Mouse (Mus musculus): ENCODE results near the gene Adam12.
A peak's percentile ranks its signal among the peaks of the same experiment; 100 is the strongest.
"Not testable (repeated sequence)": the region's sequence is repeated elsewhere in the genome, so short reads cannot be mapped to it uniquely, and the experiment has no call there.

Adam12 gene

GRCm38 (mm10) chr7:133933378-133933777 lies 298.6 kb downstream of the Adam12 start:
- DNase-seq (ENCODE audit: low read depth), result no peak

- DNase-seq (ENCODE audit: low read depth), result no peak
Measured at GRCm38 (mm10) chr7:133931481-133931880, 300.5 kb downstream of the Adam12 start.

DNA sequence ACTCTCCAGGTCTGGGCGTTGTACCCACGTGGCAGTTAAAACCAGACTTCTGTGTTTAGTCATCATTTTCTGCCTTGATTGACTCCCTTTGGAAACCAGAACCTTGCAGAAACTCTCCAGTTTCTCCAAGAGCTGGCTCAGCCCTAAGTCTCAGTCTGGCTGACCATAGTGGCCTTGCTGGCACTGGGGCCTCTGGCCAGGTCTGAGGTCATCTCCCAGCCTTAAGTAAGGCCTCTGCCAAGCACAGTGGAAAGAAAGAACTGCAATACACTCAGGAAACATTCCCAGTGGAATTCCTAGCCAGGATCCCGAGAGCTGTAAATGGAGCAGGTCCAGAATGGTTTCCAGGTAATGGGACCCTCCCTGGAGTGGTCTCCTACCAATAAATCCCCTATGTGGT lies 303.0 kb downstream of the Adam12 start:
- DNase-seq (ENCODE audit: low read depth), result peak; percentile 36

- no peak for DNase-seq (ENCODE audit: low read depth)
Measured at GRCm38 (mm10) chr7:133925771-133926170, 306.2 kb downstream of the Adam12 start.

GRCm38 (mm10) chr7:133923994-133924393 lies 308.0 kb downstream of the Adam12 start:
- DNase-seq (ENCODE audit: low read depth), result no peak

DNA sequence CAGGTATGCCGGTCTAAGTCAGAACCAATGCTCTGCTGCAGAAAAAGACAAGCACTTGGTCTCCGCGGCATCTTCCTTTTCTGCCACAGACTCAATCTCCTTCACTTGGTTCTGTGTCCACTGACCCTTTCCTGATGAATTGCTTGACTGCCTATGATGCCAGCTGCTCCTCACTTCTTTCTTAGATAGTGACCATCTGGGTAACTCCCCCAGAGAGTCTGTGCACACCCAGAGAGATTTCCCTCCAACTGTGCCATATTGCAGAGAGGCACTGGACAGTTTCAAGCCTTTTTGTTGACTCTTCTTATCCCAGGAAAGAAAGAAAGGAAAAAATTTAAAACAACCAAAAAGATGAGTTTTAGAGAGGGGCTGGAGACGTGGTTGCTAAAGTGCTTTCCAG lies 310.7 kb downstream of the Adam12 start:
- no peak for DNase-seq (ENCODE audit: low read depth)

GRCm38 (mm10) chr7:133920724-133921123 lies 311.2 kb downstream of the Adam12 start:
- no peak for DNase-seq (ENCODE audit: low read depth)

- no peak for DNase-seq (ENCODE audit: low read depth)
Measured at GRCm38 (mm10) chr7:133919918-133920317, 312.0 kb downstream of the Adam12 start.

DNA sequence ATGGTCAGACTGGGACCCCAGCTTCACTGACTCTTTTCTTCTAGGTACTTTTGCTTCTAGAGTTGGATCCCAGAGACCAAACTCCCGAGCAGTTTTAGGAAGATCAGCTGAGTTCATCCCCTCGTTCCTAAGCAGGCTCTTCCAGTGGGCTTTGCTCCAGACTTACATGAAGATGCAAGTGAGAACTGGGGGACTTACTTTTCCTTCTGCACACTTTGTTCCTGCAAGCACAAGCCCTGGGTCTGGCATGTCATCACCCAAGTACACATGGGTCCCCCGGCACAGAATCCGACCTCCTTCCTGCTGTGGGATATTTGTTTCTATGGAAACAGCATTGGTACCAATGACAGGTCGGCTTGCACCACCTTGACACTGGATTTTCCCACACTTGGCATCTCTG lies 312.6 kb downstream of the Adam12 start:
- no peak for DNase-seq (ENCODE audit: low read depth)

DNA sequence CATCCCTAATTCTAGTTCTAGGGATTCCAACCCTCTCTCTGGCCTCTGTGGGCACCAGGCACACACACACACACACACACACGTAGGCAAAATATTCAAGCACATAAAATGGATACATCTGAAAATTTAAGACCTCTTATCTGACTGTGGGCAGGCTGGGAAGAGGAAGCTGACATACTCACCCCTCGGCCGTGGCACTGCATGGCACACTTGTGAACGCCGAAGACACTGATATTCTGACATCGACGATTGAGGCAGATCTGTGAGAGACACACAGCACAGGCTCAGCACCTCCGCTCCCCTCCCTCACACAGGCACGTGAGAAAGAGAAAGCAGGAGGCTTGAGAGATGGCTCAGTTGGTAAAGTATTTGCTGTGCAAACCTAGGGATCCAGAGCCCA lies 315.7 kb downstream of the Adam12 start:
- DNase-seq (ENCODE audit: low read depth), result no peak

DNA sequence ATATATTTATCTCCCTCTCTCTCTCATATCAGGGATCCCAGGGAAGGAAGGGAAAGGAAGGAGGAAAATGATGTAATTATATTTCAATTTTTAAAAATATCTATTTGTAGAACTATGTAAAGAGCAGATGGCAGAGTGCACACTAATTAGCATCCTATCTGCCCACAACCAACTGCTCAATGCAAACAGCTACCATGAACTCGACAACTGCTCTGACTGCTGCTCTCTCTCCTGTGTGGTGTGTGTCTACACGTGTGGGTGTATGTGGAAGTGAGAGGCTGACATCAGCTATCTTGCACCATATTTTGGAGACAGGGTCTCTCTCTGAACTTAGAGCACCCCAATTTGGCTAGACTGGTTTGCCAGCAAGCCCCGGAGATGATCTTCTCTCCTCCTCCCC lies 320.1 kb downstream of the Adam12 start:
- DNase-seq (ENCODE audit: low read depth), result no peak

- DNase-seq (ENCODE audit: low read depth), result no peak
Measured at GRCm38 (mm10) chr7:133909833-133910375, 322.0 kb downstream of the Adam12 start.

DNA sequence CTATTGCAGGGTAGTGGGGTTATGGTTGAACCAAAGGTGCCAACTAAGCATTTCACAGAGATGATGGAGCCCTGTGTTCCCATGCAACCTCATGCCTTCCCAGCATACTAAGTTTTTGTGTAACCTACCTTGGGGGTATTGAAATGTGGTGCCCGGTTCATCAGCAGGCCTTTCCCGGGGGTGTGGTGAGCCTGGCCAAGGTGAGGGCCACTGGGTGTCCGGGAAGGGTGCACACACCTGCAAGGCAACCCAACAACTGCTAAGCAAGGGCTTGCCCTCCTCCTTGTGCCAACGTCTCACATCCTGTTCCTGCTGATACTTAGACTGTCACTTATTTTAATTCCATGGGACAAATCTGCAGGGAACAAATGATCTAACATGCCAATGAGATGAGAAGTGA lies 323.0 kb downstream of the Adam12 start:
- no peak for DNase-seq (ENCODE audit: low read depth)

- no peak for DNase-seq (ENCODE audit: low read depth)
Measured at GRCm38 (mm10) chr7:133899391-133899790, 332.6 kb downstream of the Adam12 start.

DNA sequence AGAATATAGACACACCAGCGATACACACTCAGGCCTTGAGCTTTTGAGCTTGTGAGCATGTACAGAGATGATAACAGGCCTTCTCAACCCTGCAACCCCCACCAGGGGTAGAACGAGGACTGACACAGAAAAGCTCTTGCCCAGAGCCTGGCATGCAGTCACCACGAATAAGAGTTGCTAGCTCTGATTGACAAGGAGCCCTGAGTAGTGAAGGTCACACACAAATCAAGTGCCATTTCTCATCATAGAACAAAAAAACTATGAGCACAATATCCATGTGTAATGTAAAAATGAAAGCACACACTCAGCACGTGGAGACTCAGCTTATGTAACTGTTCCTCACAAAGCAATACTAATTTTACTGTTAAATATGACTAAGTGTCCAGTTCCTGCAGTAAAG lies 340.1 kb downstream of the Adam12 start:
- no peak for DNase-seq (ENCODE audit: low read depth)

- DNase-seq (ENCODE audit: low read depth), result no peak
Measured at GRCm38 (mm10) chr7:133891298-133891697, 340.6 kb downstream of the Adam12 start.

GRCm38 (mm10) chr7:133889986-133890385 lies 342.0 kb downstream of the Adam12 start:
- DNase-seq (ENCODE audit: low read depth), result no peak

DNA sequence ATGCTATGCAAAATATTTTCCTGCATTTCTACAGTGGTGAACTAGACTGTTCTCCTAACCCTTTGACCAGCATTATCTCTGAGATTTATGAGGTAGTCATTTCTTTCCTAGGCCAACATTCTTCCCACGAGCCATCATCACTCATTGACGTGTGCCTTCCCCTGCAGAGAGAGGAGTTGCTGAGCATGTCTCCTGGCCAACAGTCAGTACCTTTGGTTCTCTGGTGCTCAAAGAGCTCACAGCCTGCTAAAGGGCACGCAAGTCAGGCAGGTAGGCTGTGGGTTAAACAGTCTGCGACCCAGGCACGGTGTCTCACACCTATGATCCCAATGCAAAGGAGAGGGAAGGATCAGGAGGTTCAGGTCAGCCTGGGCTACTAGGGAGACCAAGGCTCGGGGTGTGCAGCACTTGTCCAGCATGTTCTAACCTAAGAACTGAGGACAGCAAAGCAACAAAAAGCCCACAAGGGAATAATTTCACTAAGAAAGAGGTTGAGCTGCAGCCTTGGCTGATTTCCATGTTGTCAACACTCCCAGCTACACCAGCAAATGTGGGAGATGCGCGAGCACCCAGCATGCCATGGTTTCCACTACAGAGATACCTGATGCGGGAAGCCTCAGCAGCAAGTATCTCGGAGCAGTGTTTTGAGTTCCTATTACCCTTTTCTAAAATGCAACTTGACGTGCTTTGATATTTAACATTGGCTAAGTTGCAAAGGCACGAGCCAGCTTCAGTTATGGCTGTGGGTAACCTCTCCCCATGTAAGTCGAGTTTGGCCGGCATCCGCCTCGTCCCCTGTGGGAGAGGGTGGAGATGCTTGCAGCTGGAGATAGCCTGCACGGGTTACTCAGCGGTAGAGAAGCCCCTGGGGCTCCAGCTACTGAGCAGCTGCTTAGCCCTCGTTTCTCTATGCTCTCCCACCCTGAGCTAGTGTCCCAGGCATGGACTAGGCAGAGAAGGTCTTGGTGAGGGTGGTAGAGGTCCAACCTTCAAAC lies 342.7 kb downstream of the Adam12 start:
- DNase-seq (ENCODE audit: low read depth), result no peak

GRCm38 (mm10) chr7:133884759-133885431 lies 347.1 kb downstream of the Adam12 start:
- not testable (repeated sequence) for DNase-seq (ENCODE audit: low read depth)

DNA sequence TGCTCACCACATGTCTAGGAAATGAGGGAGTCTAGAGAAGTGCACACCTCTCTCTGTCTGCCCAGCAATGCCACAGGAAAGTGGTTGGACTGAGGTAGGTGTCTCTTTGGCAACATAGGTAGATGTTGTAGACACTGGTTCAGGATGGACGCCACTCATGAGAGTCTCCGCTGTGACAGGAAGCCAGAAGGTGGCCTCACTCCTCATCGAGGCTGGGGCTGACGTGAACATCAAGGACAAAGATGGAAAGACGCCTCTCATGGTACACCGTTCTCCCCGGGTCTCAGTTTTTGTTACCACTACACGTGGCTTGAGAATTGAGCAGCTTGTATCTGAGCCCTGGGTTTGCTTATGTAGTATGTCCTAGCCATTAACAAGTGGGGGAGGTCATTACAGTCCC lies 352.2 kb downstream of the Adam12 start:
- DNase-seq (ENCODE audit: low read depth), result no peak

GRCm38 (mm10) chr7:133876646-133877342 lies 355.2 kb downstream of the Adam12 start:
- no peak for DNase-seq (ENCODE audit: low read depth)

- no peak for DNase-seq (ENCODE audit: low read depth)
Measured at GRCm38 (mm10) chr7:133876139-133876538, 355.8 kb downstream of the Adam12 start.
